Mouse (Mus musculus): ENCODE measurements around the gene Dact1.

Dact1 gene

GRCm38 (mm10) chr12:71309581-71310067 lies at the start of gene Dact1:
TSS of gene Dact1 (plus strand) at chr12:71309884.
- DNase-seq (ENCODE audit: low read depth, low spot score): peak; percentile 71

DNA sequence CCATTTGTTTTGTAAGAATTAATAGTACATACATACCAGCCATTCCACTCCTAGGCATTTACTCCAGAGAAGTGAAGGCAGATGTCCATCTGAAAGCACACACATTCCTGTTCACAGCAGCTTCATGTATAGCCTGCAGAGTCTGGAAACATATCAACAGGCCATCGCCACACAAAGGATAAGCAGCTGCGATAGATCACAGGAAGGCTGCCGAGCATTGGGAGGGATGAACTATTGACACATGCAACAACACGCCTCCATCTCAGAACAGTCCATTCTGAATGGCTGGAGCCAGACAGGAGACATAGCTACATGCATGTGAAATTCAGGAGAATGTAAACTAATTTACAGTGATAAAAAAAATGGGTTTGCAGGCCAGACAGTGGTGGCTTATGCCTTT lies 45.5 kb upstream of the Dact1 start:
- no peak for DNase-seq (ENCODE audit: low read depth, low spot score)

- DNase-seq (ENCODE audit: low read depth, low spot score): no peak
Observed at GRCm38 (mm10) chr12:71269367-71269766, 40.3 kb upstream of the Dact1 start.

DNA sequence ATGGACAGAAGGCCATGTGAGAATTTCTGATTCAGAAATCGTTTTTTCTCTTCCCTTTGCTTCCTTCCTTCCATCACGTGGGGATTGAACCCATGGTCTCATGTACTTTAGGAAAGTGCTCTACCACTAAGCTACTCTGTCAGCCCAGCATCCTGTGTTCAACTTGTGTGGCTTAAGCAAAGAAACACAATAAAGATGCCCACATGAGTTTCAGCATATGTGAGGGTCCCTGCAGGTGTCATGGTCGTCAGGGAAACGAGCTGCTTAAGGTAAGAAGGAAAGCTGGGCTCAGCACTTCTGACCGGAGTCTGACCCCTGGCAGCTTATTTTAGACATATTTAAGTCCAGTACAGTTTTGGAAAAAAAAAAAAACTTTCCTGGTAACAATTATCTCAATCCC lies 38.6 kb upstream of the Dact1 start:
- DNase-seq (ENCODE audit: low read depth, low spot score): no peak

GRCm38 (mm10) chr12:71274519-71275237 lies 35.0 kb upstream of the Dact1 start:
- DNase-seq (ENCODE audit: low read depth, low spot score): no peak

- DNase-seq (ENCODE audit: low read depth, low spot score): no peak
Observed at GRCm38 (mm10) chr12:71275906-71276595, 33.6 kb upstream of the Dact1 start.

DNA sequence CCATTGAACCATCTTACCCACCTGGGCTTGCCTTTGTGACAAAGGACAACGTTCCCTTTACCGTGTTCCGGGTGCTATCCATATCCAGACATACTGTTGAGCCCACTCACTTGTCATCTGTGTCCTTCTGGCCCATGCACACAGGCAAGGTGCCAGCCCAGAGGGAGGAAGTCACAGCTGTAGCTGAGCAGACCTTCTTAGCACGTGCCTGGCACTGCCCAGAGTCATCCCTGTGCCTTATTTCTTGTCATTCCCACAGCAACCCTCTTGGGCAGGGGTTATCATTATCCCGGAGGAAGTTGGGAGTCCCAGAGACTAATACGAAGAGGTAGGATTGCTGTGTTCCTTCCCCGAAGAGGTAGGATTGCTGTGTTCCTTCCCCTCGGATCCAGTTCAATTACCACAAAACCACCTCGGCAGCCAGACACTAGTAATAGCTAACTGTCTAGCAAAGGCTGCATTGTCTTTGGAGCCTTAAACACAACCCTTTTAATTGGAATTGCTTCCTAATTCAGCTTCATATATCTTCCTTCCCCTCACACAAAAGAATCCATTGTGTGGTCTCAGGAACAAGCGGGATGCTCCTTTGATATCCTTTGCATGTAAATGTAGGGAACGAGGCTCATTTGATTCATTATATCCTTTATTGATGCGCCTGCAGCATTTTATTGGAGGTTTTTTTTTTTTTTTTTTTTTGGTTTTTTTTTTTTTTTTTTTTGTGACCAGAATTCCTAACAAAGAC lies 30.0 kb upstream of the Dact1 start:
- DNase-seq (ENCODE audit: low read depth, low spot score): no peak

DNA sequence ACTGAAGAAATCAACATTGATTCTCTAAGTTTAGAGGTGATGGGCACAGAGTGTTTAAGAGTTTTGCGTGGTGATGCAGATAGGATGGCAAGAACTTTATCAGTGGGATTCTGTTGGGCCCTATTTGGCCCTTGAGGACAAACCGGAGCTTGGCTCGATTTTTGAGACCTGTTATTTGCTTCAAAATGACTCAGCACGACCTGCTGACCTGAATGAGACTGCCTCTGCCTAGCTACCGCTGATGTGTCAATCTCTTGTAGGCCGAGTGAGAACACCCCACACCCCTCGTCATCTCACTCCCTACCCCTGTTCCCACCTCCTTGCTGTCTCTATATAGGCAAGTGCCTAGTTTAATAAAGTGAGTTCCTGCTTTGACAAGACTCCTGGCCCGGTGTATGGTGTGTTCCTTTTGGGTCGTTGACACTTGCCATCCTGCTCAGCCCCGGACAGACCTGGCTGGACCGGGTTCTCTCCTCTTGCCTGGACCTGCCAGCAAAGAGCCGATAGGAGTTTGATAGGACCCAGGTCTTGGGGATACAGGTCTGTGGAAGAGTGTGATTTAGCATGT lies 28.4 kb upstream of the Dact1 start:
- DNase-seq (ENCODE audit: low read depth, low spot score): no peak

GRCm38 (mm10) chr12:71285399-71285798 lies 24.3 kb upstream of the Dact1 start:
- DNase-seq (ENCODE audit: low read depth, low spot score): no peak

DNA sequence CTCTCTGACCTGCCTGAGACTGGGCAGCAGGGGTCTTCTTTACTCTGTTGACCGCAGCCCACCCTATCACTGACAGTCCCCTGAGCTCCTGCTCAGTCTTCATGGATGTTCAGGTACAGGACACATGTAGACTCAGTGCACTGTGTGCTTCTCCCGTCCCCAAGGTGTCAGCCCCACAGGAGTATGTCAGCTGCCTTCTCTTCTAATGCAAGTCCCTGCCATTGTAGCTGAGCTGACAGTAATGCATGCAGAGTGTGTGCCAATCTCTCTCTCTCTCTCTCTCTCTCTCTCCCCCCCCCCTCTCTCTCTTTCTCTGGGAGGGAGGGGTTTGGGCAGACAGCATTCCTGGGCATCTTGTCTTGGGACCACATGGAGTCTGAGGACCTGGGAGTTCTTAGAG lies 19.2 kb upstream of the Dact1 start:
- DNase-seq (ENCODE audit: low read depth, low spot score): no peak

GRCm38 (mm10) chr12:71293960-71294942 lies 15.4 kb upstream of the Dact1 start:
- no peak for DNase-seq (ENCODE audit: low read depth, low spot score)

- DNase-seq (ENCODE audit: low read depth, low spot score): no peak
Observed at GRCm38 (mm10) chr12:71296849-71297535, 12.7 kb upstream of the Dact1 start.

DNA sequence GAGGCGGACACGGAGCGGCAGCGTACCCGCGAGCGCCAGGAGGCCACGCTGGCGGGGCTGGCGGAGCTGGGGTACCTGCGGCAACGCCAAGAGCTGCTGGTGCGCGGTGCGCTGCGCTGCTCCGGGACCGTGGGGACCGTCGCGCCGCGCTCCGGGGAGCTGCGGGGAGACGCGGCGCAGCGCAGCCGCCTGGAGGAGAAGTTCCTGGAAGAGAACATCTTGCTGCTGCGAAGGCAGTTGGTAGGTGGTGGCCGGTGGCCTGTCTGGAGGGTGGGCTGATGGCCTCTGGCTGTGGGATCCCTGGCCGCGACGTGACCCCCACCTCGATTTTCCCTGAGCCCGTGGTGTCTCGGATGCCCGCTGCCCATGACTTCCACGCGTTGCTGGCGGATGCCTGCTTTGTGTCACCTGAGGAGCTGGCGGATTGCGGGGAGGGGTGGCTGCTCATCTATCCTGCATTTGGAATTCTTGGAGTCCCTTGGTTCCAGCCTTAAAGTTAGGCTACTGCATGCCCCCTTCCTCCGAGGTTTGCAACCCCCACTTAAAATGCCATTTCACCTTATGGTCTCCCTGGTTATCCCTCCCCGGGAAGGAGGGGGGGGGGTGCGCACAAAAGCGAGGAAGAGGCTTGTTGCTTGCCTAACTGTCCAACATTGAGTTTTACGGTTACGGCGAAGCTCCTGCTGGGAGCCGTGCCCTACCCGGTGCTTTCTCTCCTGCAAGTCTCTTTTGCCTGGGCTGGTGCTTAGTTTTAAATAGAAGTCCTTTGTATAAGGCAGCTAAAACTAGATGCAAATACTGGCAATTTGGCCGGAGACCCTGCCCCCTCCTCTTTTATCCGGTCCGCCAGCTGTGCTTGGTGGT lies 616 bp downstream of the Dact1 start:
- DNase-seq (ENCODE audit: low read depth, low spot score): no peak

GRCm38 (mm10) chr12:71311237-71311887 lies 1.7 kb downstream of the Dact1 start:
- no peak for DNase-seq (ENCODE audit: low read depth, low spot score)

GRCm38 (mm10) chr12:71318239-71318638 lies 8.6 kb downstream of the Dact1 start:
- DNase-seq (ENCODE audit: low read depth, low spot score): no peak

DNA sequence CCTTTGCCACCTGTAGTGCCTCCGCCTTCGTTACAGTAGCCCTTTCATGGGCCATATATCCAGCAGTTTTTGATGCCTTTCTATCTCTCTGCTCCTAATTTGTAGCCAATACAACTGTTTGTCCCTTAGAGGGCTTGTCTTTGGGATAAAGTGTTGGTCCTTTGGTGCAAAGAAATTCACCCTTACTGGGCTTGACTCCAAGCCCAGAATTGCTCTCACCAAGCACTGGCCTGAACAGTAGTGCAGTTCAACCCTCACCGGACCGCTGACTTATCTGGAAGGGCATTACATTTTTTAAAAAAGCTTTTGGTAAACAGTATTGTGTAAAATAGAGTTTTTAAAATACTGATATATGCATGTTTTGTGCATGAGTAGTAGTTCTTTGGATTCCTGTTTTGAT lies 9.9 kb downstream of the Dact1 start:
- no peak for DNase-seq (ENCODE audit: low read depth, low spot score)

DNA sequence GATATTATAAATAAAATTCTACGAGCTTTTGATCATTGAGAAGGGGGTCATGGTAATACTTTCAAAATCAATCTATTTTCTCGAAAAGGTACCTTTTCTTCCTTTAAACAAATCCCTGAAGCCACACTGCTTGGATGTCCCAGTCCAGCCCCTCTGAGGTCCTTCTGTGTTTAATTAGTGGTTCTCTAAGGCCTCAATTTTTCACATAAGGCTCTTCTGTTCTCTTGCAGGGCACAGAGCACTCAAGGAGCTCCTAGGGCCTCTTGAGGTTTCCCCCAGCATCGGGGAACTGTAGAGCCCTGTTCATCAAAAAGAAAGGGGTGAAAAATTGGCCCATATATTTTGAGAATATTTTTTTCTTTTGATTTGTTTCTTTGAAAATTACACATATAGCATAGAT lies 23.0 kb downstream of the Dact1 start:
- no peak for DNase-seq (ENCODE audit: low read depth, low spot score)

- DNase-seq (ENCODE audit: low read depth, low spot score): no peak
Observed at GRCm38 (mm10) chr12:71333561-71333960, 23.9 kb downstream of the Dact1 start.

Data from embryo, embryonic 11.5 days (tissue).